Mouse (Mus musculus) adrenal gland, adult 2 months (tissue): ENCODE results near the gene Esr1. TPM values are rescaled to one million over a fixed set of nuclear protein-coding genes. Genes with fewer than 3 reads are reported as not detected.
A peak's percentile ranks its signal among the peaks of the same experiment; 100 is the strongest.
"Not testable (repeated sequence)": the region's sequence is repeated elsewhere in the genome, so short reads cannot be mapped to it uniquely, and the experiment has no call there.

Experiments
- DNase-seq: peaks from one replicate; pipeline ENCODE4 v3.0.0; 2021
- long read RNA-seq: library from polyadenylated mRNA; stranded (forward); transcript quantifications from one replicate; pipeline ENCODE4 v2.0.0, GENCODE M21; 2021
- polyA plus RNA-seq: library from polyadenylated mRNA; depleted of rRNA; stranded (reverse); fragments of >200 nt; gene quantifications from 2 replicates; pipeline ENCODE4 v1.2.3, GENCODE M21; 2012; rRNA removed
- total RNA-seq, 2 experiments: library from RNA; stranded (reverse); gene quantifications; 2 replicates each; pipeline ENCODE4 v1.2.3; 2021

Esr1 gene
- 10 to 100 TPM; 17.3 to 31.9 TPM for total RNA-seq
- polyA plus RNA-seq: 15.3 and 22.1 TPM in 2 replicates
- long read RNA-seq, full-length matches to known transcripts: 1 of 2 reads
- long read RNA-seq, partial matches to known transcripts: 1 of 2 reads
- long read RNA-seq, other reads (novel, unspliced or antisense): 0 of 2 reads

- DNase-seq: peak; percentile 54
Measured at GRCm38 (mm10) chr10:4611386-4612155, at the start of gene Esr1. TSS of gene Esr1 (plus strand) at chr10:4611593.

GRCm38 (mm10) chr10:4565148-4565547 lies 46.2 kb upstream of the Esr1 start:
- DNase-seq: no peak

- no peak for DNase-seq
Measured at GRCm38 (mm10) chr10:4570778-4571177, 40.6 kb upstream of the Esr1 start.

GRCm38 (mm10) chr10:4571304-4571703 lies 40.1 kb upstream of the Esr1 start:
- no peak for DNase-seq

GRCm38 (mm10) chr10:4581905-4582304 lies 29.5 kb upstream of the Esr1 start:
- DNase-seq: no peak

- DNase-seq: peak; percentile 71
Measured at GRCm38 (mm10) chr10:4586691-4587090, 24.7 kb upstream of the Esr1 start.

- peak; percentile 36 for DNase-seq
Measured at GRCm38 (mm10) chr10:4589576-4589975, 21.8 kb upstream of the Esr1 start.

GRCm38 (mm10) chr10:4590956-4591355 lies 20.4 kb upstream of the Esr1 start:
- no peak for DNase-seq

GRCm38 (mm10) chr10:4593828-4594227 lies 17.6 kb upstream of the Esr1 start:
- DNase-seq: no peak

GRCm38 (mm10) chr10:4597211-4597610 lies 14.2 kb upstream of the Esr1 start:
- DNase-seq: no peak

GRCm38 (mm10) chr10:4598244-4598842 lies 13.1 kb upstream of the Esr1 start:
- DNase-seq: peak; percentile 73

GRCm38 (mm10) chr10:4598916-4599315 lies 12.5 kb upstream of the Esr1 start:
- no peak for DNase-seq

GRCm38 (mm10) chr10:4599591-4599990 lies 11.8 kb upstream of the Esr1 start:
- DNase-seq: no peak

GRCm38 (mm10) chr10:4600796-4601474 lies 10.5 kb upstream of the Esr1 start:
- DNase-seq: no peak

- DNase-seq: not testable (repeated sequence)
Measured at GRCm38 (mm10) chr10:4601612-4602011, 9.8 kb upstream of the Esr1 start.

GRCm38 (mm10) chr10:4602466-4602865 lies 8.9 kb upstream of the Esr1 start:
- no peak for DNase-seq

- peak; percentile 19 for DNase-seq
Measured at GRCm38 (mm10) chr10:4604527-4605209, 6.7 kb upstream of the Esr1 start.

GRCm38 (mm10) chr10:4610234-4610633 lies 1.2 kb upstream of the Esr1 start:
- DNase-seq: no peak

GRCm38 (mm10) chr10:4612313-4613036 lies 1.1 kb downstream of the Esr1 start:
- DNase-seq: peak; percentile 72

GRCm38 (mm10) chr10:4618026-4618425 lies 6.6 kb downstream of the Esr1 start:
- DNase-seq: peak; percentile 61

- peak; percentile 44 for DNase-seq
Measured at GRCm38 (mm10) chr10:4618686-4619085, 7.3 kb downstream of the Esr1 start.
